Mouse (Mus musculus) cerebellum, postnatal 25 days (tissue): ENCODE measurements at regions not wholly inside any gene's neighbourhood (a gene's known extent, or its start where the extent isn't known, plus 50 kb on each side); places are given as distances from the start of the nearest gene placed in this dataset.

Experiments used
- DNase-seq, 2 experiments: peaks; one replicate each; pipeline ENCODE4 v3.0.0; 2021; ENCODE audit warnings: mixed read lengths in 2 of 2

- no peak for DNase-seq
Observed at GRCm38 (mm10) chr1:169872865-169873264, 55.6 kb upstream of the Ccdc190 start.

- DNase-seq, result no peak
Observed at GRCm38 (mm10) chr1:169868636-169869035, 59.8 kb upstream of the Ccdc190 start.

- DNase-seq, result no peak
Observed at GRCm38 (mm10) chr1:169867453-169867852, 61.0 kb upstream of the Ccdc190 start.

- no peak for DNase-seq
Observed at GRCm38 (mm10) chr1:169866840-169867239, 61.6 kb upstream of the Ccdc190 start.

- DNase-seq, result no peak
Observed at GRCm38 (mm10) chr1:169859041-169859440, 69.4 kb upstream of the Ccdc190 start.

GRCm38 (mm10) chr1:169851663-169852062, 76.8 kb upstream of the Ccdc190 start:
- DNase-seq, result no peak

- peak; percentile 37 to 66 for DNase-seq
Observed at GRCm38 (mm10) chr1:169848254-169849015, 80.0 kb upstream of the Ccdc190 start.

GRCm38 (mm10) chr1:169842490-169842889, 86.0 kb upstream of the Ccdc190 start:
- no peak for DNase-seq

GRCm38 (mm10) chr1:169840948-169841347, 87.5 kb upstream of the Ccdc190 start:
- no peak for DNase-seq

- no peak for DNase-seq
Observed at GRCm38 (mm10) chr1:169840056-169840728, 88.3 kb upstream of the Ccdc190 start.

GRCm38 (mm10) chr1:169833385-169833784, 85.9 kb upstream of the Rgs4 start:
- no peak for DNase-seq

- DNase-seq, result no peak
Observed at GRCm38 (mm10) chr1:169831326-169832066, 84.1 kb upstream of the Rgs4 start.

- DNase-seq, result no peak
Observed at GRCm38 (mm10) chr1:169830596-169830995, 83.2 kb upstream of the Rgs4 start.

- DNase-seq, result no peak
Observed at GRCm38 (mm10) chr1:169822034-169822433, 74.6 kb upstream of the Rgs4 start.

- no peak for DNase-seq
Observed at GRCm38 (mm10) chr1:169819404-169819949, 72.0 kb upstream of the Rgs4 start.

GRCm38 (mm10) chr1:169816939-169817338, 69.5 kb upstream of the Rgs4 start:
- no peak for DNase-seq

- DNase-seq, result no peak
Observed at GRCm38 (mm10) chr1:169812512-169813101, 65.2 kb upstream of the Rgs4 start.

GRCm38 (mm10) chr1:169803428-169804138, 56.1 kb upstream of the Rgs4 start:
- DNase-seq, result no peak

- no peak for DNase-seq
Observed at GRCm38 (mm10) chr1:169802868-169803267, 55.4 kb upstream of the Rgs4 start.

- no peak for DNase-seq
Observed at GRCm38 (mm10) chr1:169802053-169802830, 54.8 kb upstream of the Rgs4 start.
